Mouse (Mus musculus) layer of hippocampus, adult 9-11 months (tissue): ENCODE measurements around the gene Tnrc6b.
"Not testable (repeated sequence)": the region's sequence is repeated elsewhere in the genome, so short reads cannot be mapped to it uniquely, and the experiment has no call there.

ENCODE experiments used
- DNase-seq: peaks from one replicate; pipeline ENCODE4 v3.0.0; 2022

Gene Tnrc6b

GRCm38 (mm10) chr15:80852527-80852926 is 141.4 kb downstream of the Tnrc6b start:
- DNase-seq, result not testable (repeated sequence)

- no peak for DNase-seq
Observed at GRCm38 (mm10) chr15:80859366-80859765, 148.3 kb downstream of the Tnrc6b start.

GRCm38 (mm10) chr15:80861302-80861701 is 150.2 kb downstream of the Tnrc6b start:
- DNase-seq, result no peak

GRCm38 (mm10) chr15:80862027-80862426 is 150.9 kb downstream of the Tnrc6b start:
- DNase-seq, result no peak

GRCm38 (mm10) chr15:80868603-80869002 is 157.5 kb downstream of the Tnrc6b start:
- DNase-seq, result not testable (repeated sequence)

GRCm38 (mm10) chr15:80874726-80875125 is 163.6 kb downstream of the Tnrc6b start:
- DNase-seq, result no peak

GRCm38 (mm10) chr15:80876231-80876630 is 165.1 kb downstream of the Tnrc6b start:
- peak; percentile 28 for DNase-seq

- DNase-seq, result no peak
Observed at GRCm38 (mm10) chr15:80884095-80884494, 173.0 kb downstream of the Tnrc6b start.

GRCm38 (mm10) chr15:80886361-80887156 is 175.4 kb downstream of the Tnrc6b start:
- no peak for DNase-seq

- DNase-seq, result no peak
Observed at GRCm38 (mm10) chr15:80892341-80892740, 181.2 kb downstream of the Tnrc6b start.

GRCm38 (mm10) chr15:80896741-80897140 is 185.6 kb downstream of the Tnrc6b start:
- no peak for DNase-seq

GRCm38 (mm10) chr15:80897911-80898310 is 186.8 kb downstream of the Tnrc6b start:
- DNase-seq, result no peak

- no peak for DNase-seq
Observed at GRCm38 (mm10) chr15:80899806-80900205, 188.7 kb downstream of the Tnrc6b start.

- DNase-seq, result peak; percentile 35
Observed at GRCm38 (mm10) chr15:80901806-80902513, 190.8 kb downstream of the Tnrc6b start.

GRCm38 (mm10) chr15:80904776-80905175 is 193.7 kb downstream of the Tnrc6b start:
- DNase-seq, result not testable (repeated sequence)

- DNase-seq, result no peak
Observed at GRCm38 (mm10) chr15:80910183-80910582, 199.1 kb downstream of the Tnrc6b start.

GRCm38 (mm10) chr15:80910790-80911531 is 199.8 kb downstream of the Tnrc6b start:
- DNase-seq, result no peak

GRCm38 (mm10) chr15:80912175-80912574 is 201.1 kb downstream of the Tnrc6b start:
- DNase-seq, result no peak

GRCm38 (mm10) chr15:80913803-80914202 is 202.7 kb downstream of the Tnrc6b start:
- DNase-seq, result no peak

- no peak for DNase-seq
Observed at GRCm38 (mm10) chr15:80915850-80916249, 204.7 kb downstream of the Tnrc6b start.

- no peak for DNase-seq
Observed at GRCm38 (mm10) chr15:80916621-80917020, 205.5 kb downstream of the Tnrc6b start.

- no peak for DNase-seq
Observed at GRCm38 (mm10) chr15:80920346-80920745, 209.2 kb downstream of the Tnrc6b start.

GRCm38 (mm10) chr15:80921781-80922180 is 210.7 kb downstream of the Tnrc6b start:
- no peak for DNase-seq
